Mouse (Mus musculus): ENCODE data around the gene Psmc3ip. TPM values are rescaled to one million over a fixed set of nuclear protein-coding genes. Genes with fewer than 3 reads are reported as not detected.
"Not testable (repeated sequence)": the region's sequence is repeated elsewhere in the genome, so short reads cannot be mapped to it uniquely, and the experiment has no call there.

Gene Psmc3ip
- polyA plus RNA-seq, 1 experiment from 2014 or later: 64.8 TPM

- DNase-seq (ENCODE audit: low spot score, missing footprints): peak; percentile 33
- H3K27me3 ChIP-seq (ENCODE audit: control insufficient read depth, insufficient read depth, low read length): no peaks in the 10 kb centered on the region
Measured at GRCm38 (mm10) chr11:101134217-101134865, 39.1 kb upstream of the Psmc3ip start.

GRCm38 (mm10) chr11:101133037-101133436 is 37.8 kb upstream of the Psmc3ip start:
- Histone ChIP-seq H3K9ac (ENCODE audit: low read length) (no peak overlapping the region), H3K9me3 (ENCODE audit: control insufficient read depth, low read length) (no peaks in the 10 kb centered on the region), H3K27me3 (ENCODE audit: control insufficient read depth, insufficient read depth, low read length) (no peaks in the 10 kb centered on the region), H3K27ac (ENCODE audit: low read depth, low read length) (no peak overlapping the region), H3K4me2 (no peak overlapping the region), H3K36me3 (ENCODE audit: control insufficient read depth, insufficient read depth, low read length) (no peaks in the 10 kb centered on the region), H3K4me3 (ENCODE audit: low read depth, low read length) (no peak overlapping the region), H3K4me1 (ENCODE audit: control insufficient read depth, insufficient read depth, low read length) (no peaks in the 10 kb centered on the region)
- 85% methylated on average over 12 of the region's 12 CpGs for WGBS
- ATAC-seq (ENCODE audit: low FRiP score) (no peak), DNase-seq (ENCODE audit: low spot score, missing footprints) (peak; percentile 64)

More at GRCm38 (mm10) chr11:101134217-101134865, 39.1 kb upstream of the Psmc3ip start:
- Histone ChIP-seq H3K9me3 (ENCODE audit: control insufficient read depth, low read length) (no peaks in the 10 kb centered on the region), H3K9ac (ENCODE audit: low read length) (no peak overlapping the region), H3K4me2 (no peak overlapping the region), H3K4me3 (ENCODE audit: low read depth, low read length) (no peak overlapping the region), H3K27ac (ENCODE audit: low read depth, low read length) (no peak overlapping the region), H3K4me1 (ENCODE audit: control insufficient read depth, insufficient read depth, low read length) (no peaks in the 10 kb centered on the region), H3K36me3 (ENCODE audit: control insufficient read depth, insufficient read depth, low read length) (no peaks in the 10 kb centered on the region)
- 80% methylated on average over 13 of the region's 13 CpGs for WGBS
- no peak for ATAC-seq (ENCODE audit: low FRiP score)

GRCm38 (mm10) chr11:101131701-101132100 is 36.5 kb upstream of the Psmc3ip start:
- Histone ChIP-seq H3K27me3 (ENCODE audit: control insufficient read depth, insufficient read depth, low read length) (no peaks in the 10 kb centered on the region), H3K27ac (ENCODE audit: low read depth, low read length) (no peak overlapping the region), H3K9ac (ENCODE audit: low read length) (no peak overlapping the region), H3K36me3 (ENCODE audit: control insufficient read depth, insufficient read depth, low read length) (peaks cover under 1% of the 10 kb centered on the region), H3K4me1 (ENCODE audit: control insufficient read depth, insufficient read depth, low read length) (no peaks in the 10 kb centered on the region), H3K9me3 (ENCODE audit: control insufficient read depth, low read length) (no peaks in the 10 kb centered on the region), H3K4me3 (ENCODE audit: low read depth, low read length) (no peak overlapping the region), H3K4me2 (no peak overlapping the region)
- peak; percentile 89 for DNase-seq (ENCODE audit: low spot score, missing footprints)
- 87% methylated on average over 6 of the region's 6 CpGs for WGBS
- ATAC-seq (ENCODE audit: low FRiP score): no peak

GRCm38 (mm10) chr11:101131187-101131586 is 36.0 kb upstream of the Psmc3ip start:
- Histone ChIP-seq H3K36me3 (ENCODE audit: control insufficient read depth, insufficient read depth, low read length) (peaks cover 5% of the 10 kb centered on the region), H3K4me3 (ENCODE audit: low read depth, low read length) (no peak overlapping the region), H3K4me1 (ENCODE audit: control insufficient read depth, insufficient read depth, low read length) (no peaks in the 10 kb centered on the region), H3K9me3 (ENCODE audit: control insufficient read depth, low read length) (no peaks in the 10 kb centered on the region), H3K27me3 (ENCODE audit: control insufficient read depth, insufficient read depth, low read length) (no peaks in the 10 kb centered on the region), H3K9ac (ENCODE audit: low read length) (no peak overlapping the region), H3K4me2 (no peak overlapping the region), H3K27ac (ENCODE audit: low read depth, low read length) (no peak overlapping the region)
- WGBS: 96% methylated on average over 2 of the region's 2 CpGs
- DNase-seq (ENCODE audit: low spot score, missing footprints) (no peak), ATAC-seq (ENCODE audit: low FRiP score) (no peak)

GRCm38 (mm10) chr11:101130056-101130756 is 35.0 kb upstream of the Psmc3ip start:
- Histone ChIP-seq H3K36me3 (ENCODE audit: control insufficient read depth, insufficient read depth, low read length) (peaks cover 9% of the 10 kb centered on the region), H3K9ac (ENCODE audit: low read length) (no peak overlapping the region), H3K4me2 (no peak overlapping the region), H3K27ac (ENCODE audit: low read depth, low read length) (no peak overlapping the region), H3K9me3 (ENCODE audit: control insufficient read depth, low read length) (no peaks in the 10 kb centered on the region), H3K4me1 (ENCODE audit: control insufficient read depth, insufficient read depth, low read length) (no peaks in the 10 kb centered on the region), H3K27me3 (ENCODE audit: control insufficient read depth, insufficient read depth, low read length) (no peaks in the 10 kb centered on the region), H3K4me3 (ENCODE audit: low read depth, low read length) (no peak overlapping the region)
- DNase-seq (ENCODE audit: low spot score, missing footprints): no peak
- no peak for ATAC-seq (ENCODE audit: low FRiP score)
- WGBS: 56% methylated on average over 18 of the region's 18 CpGs

- no peak overlapping the region for H3K27ac ChIP-seq (ENCODE audit: low read depth, low read length)
- DNase-seq (ENCODE audit: low spot score, missing footprints) (no peak), ATAC-seq (ENCODE audit: low FRiP score) (no peak)
- no peaks in the 10 kb centered on the region for H3K27me3 ChIP-seq (ENCODE audit: control insufficient read depth, insufficient read depth, low read length)
- H3K9me3 ChIP-seq (ENCODE audit: control insufficient read depth, low read length): no peaks in the 10 kb centered on the region
- no peak overlapping the region for H3K4me3 ChIP-seq (ENCODE audit: low read depth, low read length)
- H3K4me1 ChIP-seq (ENCODE audit: control insufficient read depth, insufficient read depth, low read length): no peaks in the 10 kb centered on the region
- no peak overlapping the region for H3K9ac ChIP-seq (ENCODE audit: low read length)
- H3K4me2 ChIP-seq: no peak overlapping the region
- H3K36me3 ChIP-seq (ENCODE audit: control insufficient read depth, insufficient read depth, low read length): peaks cover 9% of the 10 kb centered on the region
- 89% methylated on average over 11 of the region's 11 CpGs for WGBS
Measured at GRCm38 (mm10) chr11:101128996-101129577, 33.9 kb upstream of the Psmc3ip start.

- H3K4me1 ChIP-seq (ENCODE audit: control insufficient read depth, insufficient read depth, low read length): no peaks in the 10 kb centered on the region
- peaks cover 11% of the 10 kb centered on the region for H3K36me3 ChIP-seq (ENCODE audit: control insufficient read depth, insufficient read depth, low read length)
- no peak overlapping the region for H3K9ac ChIP-seq (ENCODE audit: low read length)
- ATAC-seq (ENCODE audit: low FRiP score): no peak
- no peaks in the 10 kb centered on the region for H3K9me3 ChIP-seq (ENCODE audit: control insufficient read depth, low read length)
- no peaks in the 10 kb centered on the region for H3K27me3 ChIP-seq (ENCODE audit: control insufficient read depth, insufficient read depth, low read length)
- H3K27ac ChIP-seq (ENCODE audit: low read depth, low read length): no peak overlapping the region
- 94% methylated on average over 1 of the region's 1 CpGs for WGBS
- no peak overlapping the region for H3K4me2 ChIP-seq
- no peak for DNase-seq (ENCODE audit: low spot score, missing footprints)
- H3K4me3 ChIP-seq (ENCODE audit: low read depth, low read length): no peak overlapping the region
Measured at GRCm38 (mm10) chr11:101127075-101127474, 31.8 kb upstream of the Psmc3ip start.

- H3K4me3 ChIP-seq (ENCODE audit: low read depth, low read length); ATAC-seq (ENCODE audit: low FRiP score); H3K9me3 ChIP-seq (ENCODE audit: control insufficient read depth, low read length); H3K9ac ChIP-seq (ENCODE audit: low read length); H3K4me2 ChIP-seq; H3K27ac ChIP-seq (ENCODE audit: low read depth, low read length); DNase-seq (ENCODE audit: low spot score, missing footprints); H3K27me3 ChIP-seq (ENCODE audit: control insufficient read depth, insufficient read depth, low read length); H3K4me1 ChIP-seq (ENCODE audit: control insufficient read depth, insufficient read depth, low read length): not testable (repeated sequence)
- H3K36me3 ChIP-seq (ENCODE audit: control insufficient read depth, insufficient read depth, low read length): peaks cover 11% of the 10 kb centered on the region
- 100% methylated on average over 7 of the region's 9 CpGs for WGBS
Measured at GRCm38 (mm10) chr11:101125008-101125407, 29.8 kb upstream of the Psmc3ip start.

GRCm38 (mm10) chr11:101124494-101124893 is 29.3 kb upstream of the Psmc3ip start:
- DNase-seq (ENCODE audit: low spot score, missing footprints); ATAC-seq (ENCODE audit: low FRiP score); H3K4me3 ChIP-seq (ENCODE audit: low read depth, low read length); H3K4me1 ChIP-seq (ENCODE audit: control insufficient read depth, insufficient read depth, low read length); H3K9ac ChIP-seq (ENCODE audit: low read length); H3K9me3 ChIP-seq (ENCODE audit: control insufficient read depth, low read length); H3K4me2 ChIP-seq; H3K27me3 ChIP-seq (ENCODE audit: control insufficient read depth, insufficient read depth, low read length); H3K27ac ChIP-seq (ENCODE audit: low read depth, low read length): not testable (repeated sequence)
- peaks cover 11% of the 10 kb centered on the region for H3K36me3 ChIP-seq (ENCODE audit: control insufficient read depth, insufficient read depth, low read length)
- 94% methylated on average over 8 of the region's 8 CpGs for WGBS
